Mouse (Mus musculus) embryonic facial prominence, embryonic 11.5 days (tissue): ENCODE measurements around the gene Znhit2. TPM values are rescaled to one million over a fixed set of nuclear protein-coding genes. Genes with fewer than 3 reads are reported as not detected.

Experiments used
- ATAC-seq: fragments of 200-750 bp; cut with Nextera tagmentation; replicated peaks from 2 replicates; pipeline ENCODE4 v1.8.0; 2017; ENCODE audit warnings: low read depth; ENCODE audit not compliant: insufficient number of reproducible peaks, low FRiP score, low TSS enrichment
- DNase-seq: peaks from one replicate; pipeline ENCODE4 v3.0.0-alpha.2; 2015; ENCODE audit warnings: low spot score
- H3K27ac ChIP-seq: fragments of 300-500 bp; sonication (generic); replicated peaks from 2 replicates; pipeline ENCODE4 v1.5.1; 2014; ENCODE audit warnings: mild to moderate bottlenecking, low read depth, low read length, control low read depth
- H3K27me3 ChIP-seq: fragments of 300-500 bp; sonication (generic); 2 replicates; pipeline ENCODE4 v1.6.1; 2014; ENCODE audit warnings: mild to moderate bottlenecking, low read length, moderate library complexity, mixed read lengths; ENCODE audit not compliant: control insufficient read depth, insufficient read depth
- H3K36me3 ChIP-seq: fragments of 300-500 bp; sonication (generic); replicated peaks from 2 replicates; pipeline ENCODE4 v1.6.1; 2014; ENCODE audit warnings: low read depth, mild to moderate bottlenecking, low read length, moderate library complexity, mixed read lengths; ENCODE audit not compliant: control insufficient read depth, insufficient read depth
- H3K4me1 ChIP-seq: fragments of 300-500 bp; sonication (generic); 2 replicates; pipeline ENCODE4 v1.6.1; 2014; ENCODE audit warnings: low read length, mixed read lengths; ENCODE audit not compliant: control insufficient read depth, insufficient read depth
- H3K4me2 ChIP-seq: fragments of 300-500 bp; sonication (generic); 2 replicates; pipeline ENCODE4 v1.6.1; 2014; ENCODE audit warnings: low read depth, mild to moderate bottlenecking, control low read depth, low read length, moderate library complexity
- H3K4me3 ChIP-seq: fragments of 300-500 bp; sonication (generic); 2 replicates; pipeline ENCODE4 v1.5.1; 2014; ENCODE audit warnings: low read depth, low read length, control low read depth
- H3K9ac ChIP-seq: fragments of 300-500 bp; sonication (generic); replicated peaks from 2 replicates; pipeline ENCODE4 v1.6.1; 2014; ENCODE audit warnings: mild to moderate bottlenecking, control low read depth, low read length
- H3K9me3 ChIP-seq: fragments of 300-500 bp; sonication (generic); replicated peaks from 2 replicates; pipeline ENCODE4 v1.6.1; 2016; ENCODE audit warnings: mild to moderate bottlenecking, low read length, inconsistent platforms, mixed read lengths; ENCODE audit not compliant: control insufficient read depth
- WGBS: fragments of 180-500 bp; shearing (Covaris S2); extraction: QIAGEN DNeasy Blood & Tissue Kit; methylation state at CpG from one replicate; pipeline ENCODE4 v1.1.7; 2014; 5-methylcytosine and 5-hydroxymethylcytosine counted together
- polyA plus RNA-seq: library from polyadenylated mRNA; unstranded; fragments of >200 nt; fragmentation: Nextera tagmentation; extraction: Ambion mirVana; gene quantifications from 2 replicates; pipeline ENCODE4 v1.2.1, GENCODE M21; 2014

Znhit2 gene
- polyA plus RNA-seq = 40.8 and 44.2 TPM in 2 replicates

DNA sequence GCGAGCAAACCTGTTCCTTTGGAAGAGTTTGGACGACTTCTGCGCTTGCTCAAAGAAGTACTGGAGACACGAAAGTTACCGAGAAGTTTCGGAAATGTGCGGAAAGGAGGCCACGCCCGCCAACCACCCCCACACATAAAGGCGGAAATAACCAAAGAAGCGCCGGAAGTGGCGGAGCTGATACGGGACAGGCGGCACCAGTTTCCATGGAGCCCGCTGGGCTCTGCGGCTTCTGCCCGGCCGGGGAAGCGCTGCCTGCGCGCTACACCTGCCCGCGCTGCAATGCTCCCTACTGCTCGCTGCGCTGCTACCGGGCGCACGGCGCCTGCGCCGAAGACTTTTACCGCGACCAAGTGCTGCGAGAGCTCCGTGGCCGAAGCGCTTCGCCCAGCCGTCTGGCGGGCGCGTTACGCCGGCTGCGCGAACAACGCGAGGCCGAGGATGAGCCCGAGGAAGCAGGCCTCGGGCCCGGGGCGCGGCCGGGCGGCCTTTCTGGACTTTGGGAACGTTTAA lies at the start of gene Znhit2:
Gene Znhit2, plus strand, starts transcription at position 172 of the 513 bp plus-strand sequence.
- under 1% methylated on average over 58 of the region's 58 CpGs for WGBS
- peak within 1 kb of the TSS; percentile 95 for H3K4me2 ChIP-seq
- DNase-seq (peak; percentile 97), ATAC-seq (peak; percentile 48)
- peak within 1 kb of the TSS; percentile 89 for H3K4me3 ChIP-seq
- no peaks in the 10 kb centered on the region; the same call in 1 of the 2 replicates for H3K36me3 ChIP-seq
- H3K27ac ChIP-seq = peak within 1 kb of the TSS; percentile 93
- peaks cover 6% of the 10 kb centered on the region for H3K4me1 ChIP-seq
- peak within 1 kb of the TSS; percentile 92 for H3K9ac ChIP-seq
- no peaks in the 10 kb centered on the region for H3K27me3 ChIP-seq
- no peaks in the 10 kb centered on the region for H3K9me3 ChIP-seq

DNA sequence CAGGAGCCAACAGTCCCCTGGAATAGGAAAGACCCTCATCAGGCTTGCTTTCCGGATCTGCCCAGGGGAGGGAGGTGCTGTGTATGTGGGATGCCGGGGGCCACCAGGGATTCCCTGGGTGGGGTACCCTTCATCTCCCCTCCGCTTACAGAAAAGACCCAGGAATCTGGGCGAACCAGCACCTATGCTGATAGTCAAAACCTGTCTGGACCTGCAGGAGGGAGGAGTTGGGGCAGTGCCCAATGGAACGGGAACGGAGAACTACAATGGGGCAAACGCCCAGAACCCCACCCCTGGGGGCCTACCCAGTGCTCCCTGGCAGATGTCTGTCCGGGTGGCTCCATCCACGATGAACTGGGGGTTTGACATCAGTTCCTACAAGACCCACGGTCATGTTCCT lies 47.3 kb upstream of the Znhit2 start:
- Histone ChIP-seq H3K9ac (no peak overlapping the region), H3K4me1 (no peaks in the 10 kb centered on the region), H3K4me3 (no peak overlapping the region), H3K36me3 (no peaks in the 10 kb centered on the region), H3K4me2 (no peak overlapping the region), H3K9me3 (no peaks in the 10 kb centered on the region), H3K27me3 (peaks cover 6% of the 10 kb centered on the region; the same call in 1 of the 2 replicates), H3K27ac (no peak overlapping the region)
- DNase-seq = no peak
- ATAC-seq = no peak
- 90% methylated on average over 10 of the region's 10 CpGs for WGBS

DNA sequence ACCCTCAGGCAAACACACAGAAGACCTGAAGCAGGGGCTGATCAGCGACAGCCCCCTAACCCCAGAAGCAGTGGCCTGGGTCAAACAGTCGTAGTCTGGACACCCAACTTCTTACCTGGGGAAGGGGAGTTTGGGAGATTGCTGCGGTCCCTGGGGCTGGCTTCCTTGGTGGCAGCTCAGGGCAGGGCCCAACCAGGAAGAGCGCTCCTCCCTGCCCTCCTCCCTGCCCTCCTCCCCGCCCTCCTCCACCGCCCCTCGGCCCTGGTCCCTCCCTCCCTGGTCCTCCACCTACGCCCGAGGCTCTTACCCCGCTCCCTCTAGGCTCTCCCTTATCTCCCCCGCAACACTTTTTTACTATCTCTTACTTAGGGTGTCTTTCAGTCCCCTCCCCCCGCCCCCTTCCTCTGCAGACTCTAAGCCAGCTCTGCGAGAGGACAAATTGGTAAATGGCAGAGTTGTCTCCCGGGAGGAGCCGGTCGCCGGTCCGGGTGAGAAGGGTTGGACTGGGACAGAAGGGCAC lies 45.9 kb upstream of the Znhit2 start:
- H3K4me2 ChIP-seq = peak overlapping the region; percentile 78
- H3K4me3 ChIP-seq = peak overlapping the region; percentile 48
- no peaks in the 10 kb centered on the region for H3K4me1 ChIP-seq
- peaks cover 6% of the 10 kb centered on the region; the same call in 1 of the 2 replicates for H3K27me3 ChIP-seq
- ATAC-seq (peak; percentile 36), DNase-seq (peak; percentile 46)
- 2% methylated on average over 16 of the region's 18 CpGs for WGBS
- peak overlapping the region; percentile 64 for H3K9ac ChIP-seq
- no peak overlapping the region for H3K27ac ChIP-seq
- H3K9me3 ChIP-seq = no peaks in the 10 kb centered on the region
- H3K36me3 ChIP-seq = no peaks in the 10 kb centered on the region

DNA sequence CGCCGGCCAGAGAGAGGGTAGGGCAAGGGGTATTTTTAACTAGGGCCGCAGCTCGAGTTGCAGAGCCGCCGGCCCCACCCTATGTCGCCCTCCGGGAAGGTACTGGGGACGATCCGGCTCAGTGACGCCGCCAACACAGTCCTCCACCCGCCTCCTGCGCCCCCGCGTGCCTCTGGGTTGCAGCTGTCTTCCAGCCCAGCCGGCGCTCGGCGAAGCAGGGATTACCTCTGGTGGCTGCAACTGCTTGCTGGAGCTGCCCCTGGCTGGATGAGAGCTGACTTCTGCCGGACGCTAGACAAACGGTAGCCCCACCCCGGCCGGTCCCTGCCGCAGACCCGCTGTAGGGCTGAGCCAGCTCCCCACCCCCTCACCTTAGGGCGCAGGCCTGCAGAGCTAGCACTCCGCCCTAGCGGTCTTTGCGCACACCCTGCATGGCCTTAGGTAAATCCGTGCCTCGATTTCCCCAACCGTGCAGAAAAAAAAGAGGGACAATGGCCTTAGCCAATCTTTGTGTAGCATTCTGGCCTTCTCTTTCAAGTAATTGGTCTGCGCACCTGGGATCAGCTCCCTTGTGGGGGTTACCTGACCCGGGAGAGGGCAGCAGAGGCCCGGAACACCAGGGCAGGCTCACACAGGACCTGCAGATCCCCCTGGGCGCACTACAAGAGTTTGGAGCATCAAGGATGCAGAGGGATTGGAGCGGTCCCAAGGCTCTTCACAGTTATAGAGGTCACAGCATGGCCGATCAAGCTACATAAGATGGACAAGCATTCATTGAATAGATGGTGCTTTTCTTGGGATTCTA lies 45.3 kb upstream of the Znhit2 start, which contains the start of gene Capn1:
Gene Capn1, minus strand, starts transcription at position 387 of the 805 bp plus-strand sequence.
- H3K36me3 ChIP-seq = no peaks in the 10 kb centered on the region
- H3K4me2 ChIP-seq = peak within 1 kb of the TSS; percentile 78
- peak within 1 kb of the TSS; percentile 48 for H3K4me3 ChIP-seq
- peaks cover 6% of the 10 kb centered on the region; the same call in 1 of the 2 replicates for H3K27me3 ChIP-seq
- H3K9me3 ChIP-seq = no peaks in the 10 kb centered on the region
- H3K9ac ChIP-seq = peak within 1 kb of the TSS; percentile 64
- DNase-seq = peak; percentile 73
- no peak within 1 kb of the TSS for H3K27ac ChIP-seq
- ATAC-seq = peak; percentile 44
- WGBS = 2% methylated on average over 40 of the region's 40 CpGs
- H3K4me1 ChIP-seq = no peaks in the 10 kb centered on the region

DNA sequence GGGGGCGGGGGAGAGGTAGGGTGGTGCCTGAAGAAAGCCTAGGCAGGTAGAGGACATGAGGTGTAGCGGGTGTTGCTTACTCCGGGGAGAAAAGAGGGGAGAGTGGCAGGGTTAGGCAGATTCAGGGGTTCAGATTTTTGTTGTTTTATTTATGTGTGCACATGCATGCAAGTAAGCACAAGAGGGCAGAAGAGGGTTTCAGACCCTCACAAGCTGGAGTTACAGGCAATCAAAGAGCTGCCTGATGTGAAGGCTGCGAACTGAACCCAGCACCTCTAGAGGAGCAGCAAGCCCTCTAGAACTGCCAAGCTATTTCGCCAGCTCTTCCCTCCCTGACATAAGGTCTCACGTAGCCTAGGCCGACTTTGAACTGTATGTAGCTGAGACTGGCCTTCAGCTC lies 44.5 kb upstream of the Znhit2 start:
- ATAC-seq = no peak
- Histone ChIP-seq H3K4me2 (no peak overlapping the region), H3K9ac (no peak overlapping the region), H3K27ac (no peak overlapping the region), H3K27me3 (peaks cover 6% of the 10 kb centered on the region; the same call in 1 of the 2 replicates), H3K4me3 (no peak overlapping the region), H3K4me1 (no peaks in the 10 kb centered on the region), H3K9me3 (no peaks in the 10 kb centered on the region), H3K36me3 (no peaks in the 10 kb centered on the region)
- WGBS = 45% methylated on average over 7 of the region's 7 CpGs
- DNase-seq = peak; percentile 30

DNA sequence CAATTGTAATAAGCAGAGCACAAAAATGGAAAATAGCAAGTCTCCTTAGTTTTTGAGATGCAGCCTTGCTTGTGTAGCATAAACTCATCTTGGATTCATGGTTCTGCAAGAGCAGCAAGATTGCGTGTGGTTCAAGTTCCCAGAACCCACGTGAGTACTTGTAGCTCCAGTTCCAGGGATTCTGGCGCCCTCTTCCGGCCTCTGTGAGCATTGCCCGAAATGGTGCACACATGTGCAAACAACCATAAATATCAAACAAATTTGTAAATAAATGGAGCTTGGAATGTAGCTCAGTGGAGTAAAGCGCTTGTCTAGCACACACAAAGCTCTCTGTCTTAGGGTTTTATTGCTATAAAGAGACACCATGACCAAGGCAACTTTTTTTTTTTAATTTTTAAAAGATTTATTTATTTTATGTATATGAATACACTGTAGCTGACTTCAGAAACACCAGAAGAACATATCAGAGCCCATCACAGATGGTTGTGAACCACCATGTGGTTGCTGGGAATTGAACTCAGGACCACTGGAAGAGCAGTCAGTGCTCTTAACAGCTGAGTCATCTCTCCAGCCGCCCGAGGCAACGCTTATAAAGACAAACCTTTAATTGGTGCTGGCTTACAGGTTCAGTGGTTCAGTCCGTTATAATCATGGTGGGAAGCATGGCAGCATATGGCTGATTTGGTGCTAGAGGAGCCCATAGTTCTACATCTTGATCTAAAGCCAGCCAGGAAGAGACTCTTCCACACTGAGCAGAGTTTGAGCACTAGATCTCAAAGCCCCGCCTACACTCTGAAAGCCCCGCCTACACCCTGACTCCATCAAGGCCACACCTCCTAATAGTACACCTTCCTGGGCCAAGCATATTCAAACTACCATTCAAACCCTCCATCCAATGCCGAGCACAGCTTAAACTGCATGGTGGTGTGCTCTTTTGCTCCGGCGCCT lies 42.6 kb upstream of the Znhit2 start:
- Histone ChIP-seq H3K4me3 (no peak overlapping the region), H3K4me2 (no peak overlapping the region), H3K4me1 (no peaks in the 10 kb centered on the region), H3K9ac (no peak overlapping the region), H3K27me3 (peaks cover 6% of the 10 kb centered on the region; the same call in 1 of the 2 replicates), H3K9me3 (no peaks in the 10 kb centered on the region), H3K36me3 (no peaks in the 10 kb centered on the region), H3K27ac (no peak overlapping the region)
- DNase-seq = peak; percentile 92
- WGBS = 32% methylated on average over 15 of the region's 15 CpGs
- no peak for ATAC-seq

DNA sequence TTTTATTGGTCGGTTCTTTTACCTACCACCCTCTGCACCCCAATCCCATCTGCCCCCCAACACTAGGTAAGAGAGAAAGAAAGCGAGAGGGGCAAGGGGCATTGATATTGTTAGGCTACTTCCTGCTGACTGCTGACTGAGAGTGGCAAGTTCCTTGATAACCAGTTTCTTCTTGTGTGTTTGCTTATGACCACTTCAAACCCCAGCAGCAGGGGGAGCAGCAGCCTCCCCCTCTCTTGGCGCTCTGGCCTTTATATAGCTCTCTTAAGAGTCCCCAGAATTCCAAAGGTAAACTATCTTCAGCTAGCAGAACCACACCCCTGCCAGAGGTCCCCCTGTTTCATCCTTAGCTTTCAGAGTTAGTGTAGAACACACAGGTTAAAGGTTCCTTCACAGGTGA lies 40.7 kb upstream of the Znhit2 start:
- ATAC-seq = no peak

More for the DNA sequence above, 40.7 kb upstream of the Znhit2 start:
- Histone ChIP-seq H3K36me3 (no peaks in the 10 kb centered on the region), H3K27ac (no peak overlapping the region), H3K4me2 (no peak overlapping the region), H3K27me3 (peaks cover 6% of the 10 kb centered on the region; the same call in 1 of the 2 replicates), H3K9me3 (no peaks in the 10 kb centered on the region), H3K4me3 (no peak overlapping the region), H3K9ac (no peak overlapping the region), H3K4me1 (no peaks in the 10 kb centered on the region)
- WGBS = 57% methylated on average over 3 of the region's 3 CpGs
- DNase-seq = no peak
